Mouse (Mus musculus) stomach, postnatal 0 days (tissue): ENCODE results near the gene Med16.

Experiments
- CTCF ChIP-seq: IDR thresholded peaks from 2 replicates; pipeline ENCODE4 v1.5.1; 2016; ENCODE audit warnings: antibody characterized with exemption, low read depth, mild to moderate bottlenecking, moderate library complexity
- EP300 ChIP-seq: optimal IDR thresholded peaks from 2 replicates; pipeline ENCODE3; 2016; ENCODE audit warnings: antibody characterized with exemption

- no peak for TF ChIP-seq CTCF
- no peak for TF ChIP-seq EP300
These were observed 41.1 kb upstream of the Med16 start for GRCm38 (mm10) chr10:79949873-79950272.
